Comparison of ENCODE assay signal across 8 mouse cellular contexts in genomic region chr19:9981621-9982020, GRCm38 (mm10). TPM values are rescaled to one million over a fixed set of nuclear protein-coding genes. Genes with fewer than 3 reads are reported as not detected.
DNase-seq lines count a peak whose midpoint lies in the region; ATAC-seq lines count a peak whose summit lies in the region.

No protein-coding gene starts in this region.

- WGBS in embryonic facial prominence, embryonic 13.5 days, result 67% methylated on average over 4 of the region's 4 CpGs
- 67% methylated on average over 4 of the region's 4 CpGs for WGBS in intestine, embryonic 15.5 days

- DNase-seq in layer of hippocampus, adult 11-12 months (ENCODE audit: low spot score), result peak; percentile 15
- DNase-seq in layer of hippocampus, postnatal 10 days (ENCODE audit: low spot score in 2 of 2), result no peak
- DNase-seq in neural tube, embryonic 10.5 days (ENCODE audit: extremely low spot score, low spot score), result peak; percentile 23
- no peak for DNase-seq in embryo, embryonic 10.5 days (ENCODE audit: low spot score)
- DNase-seq in spleen, adult 18-20 months, result no peak
- no peak for DNase-seq in right cerebral cortex, adult 18-20 months

- H3K27me3 ChIP-seq in embryonic facial prominence, embryonic 13.5 days, result no peaks in the 10 kb centered on the region
- H3K27me3 ChIP-seq in intestine, embryonic 15.5 days (replicated peaks), result no peaks in the 10 kb centered on the region

- H3K4me1 ChIP-seq in embryonic facial prominence, embryonic 13.5 days, result peaks cover 32% of the 10 kb centered on the region
- peaks cover 24% of the 10 kb centered on the region for H3K4me1 ChIP-seq in intestine, embryonic 15.5 days (replicated peaks)

- peak overlapping the region; percentile 93 for H3K4me2 ChIP-seq in embryonic facial prominence, embryonic 13.5 days
- H3K4me2 ChIP-seq in intestine, embryonic 15.5 days (replicated peaks), result peak overlapping the region; percentile 74

- H3K4me3 ChIP-seq in embryonic facial prominence, embryonic 13.5 days, result peak overlapping the region; percentile 93
- H3K4me3 ChIP-seq in intestine, embryonic 15.5 days (replicated peaks), result peak overlapping the region; percentile 83; the same call in 1 of the 2 replicates

- peak overlapping the region; percentile 94 for H3K9ac ChIP-seq in embryonic facial prominence, embryonic 13.5 days
- peak overlapping the region; percentile 55 for H3K9ac ChIP-seq in intestine, embryonic 15.5 days

- ATAC-seq in embryonic facial prominence, embryonic 13.5 days (ENCODE audit: insufficient number of reproducible peaks, insufficient read depth, low FRiP score, low TSS enrichment, low read depth), result no peak
- ATAC-seq in intestine, embryonic 15.5 days, result no peak

- H3K27ac ChIP-seq in embryonic facial prominence, embryonic 13.5 days, result peak overlapping the region; percentile 98
- peak overlapping the region; percentile 96 for H3K27ac ChIP-seq in intestine, embryonic 15.5 days

- peaks cover 27% of the 10 kb centered on the region for H3K36me3 ChIP-seq in embryonic facial prominence, embryonic 13.5 days
- peaks cover 15% of the 10 kb centered on the region; the same call in 1 of the 2 replicates for H3K36me3 ChIP-seq in intestine, embryonic 15.5 days

- H3K9me3 ChIP-seq in embryonic facial prominence, embryonic 13.5 days, result no peaks in the 10 kb centered on the region
- no peaks in the 10 kb centered on the region for H3K9me3 ChIP-seq in intestine, embryonic 15.5 days

RNA-seq across cellular contexts. Expression of gene Fth1, which starts 1.2 kb away (rescaled TPM):
- total RNA-seq in layer of hippocampus, postnatal 10 days (2021), result 1,000 to 10,000 TPM; 2,066 to 2,109 TPM
- 1,553 and 1,793 TPM in 2 replicates for polyA plus RNA-seq in embryonic facial prominence, embryonic 13.5 days (2015; fragmentation: Nextera tagmentation; extraction: Ambion mirVana)
- polyA plus RNA-seq in intestine, embryonic 15.5 days (2015; fragmentation: Nextera tagmentation; extraction: Ambion mirVana), result 1,893 and 1,941 TPM in 2 replicates

RNA-seq across cellular contexts. Expression of gene Best1, which starts 19.8 kb away (rescaled TPM):
- total RNA-seq in layer of hippocampus, postnatal 10 days (2021), result 1 to 10 TPM; 1.9 to 3.0 TPM
- polyA plus RNA-seq in embryonic facial prominence, embryonic 13.5 days (2015; fragmentation: Nextera tagmentation; extraction: Ambion mirVana), result 0.73 and 0.98 TPM in 2 replicates
- 0.50 and 0.58 TPM in 2 replicates for polyA plus RNA-seq in intestine, embryonic 15.5 days (2015; fragmentation: Nextera tagmentation; extraction: Ambion mirVana)

RNA-seq across cellular contexts. Expression of gene Rab3il1, which starts 19.8 kb away (rescaled TPM):
- 10 to 100 TPM; 13.9 to 14.5 TPM for total RNA-seq in layer of hippocampus, postnatal 10 days (2021)
- polyA plus RNA-seq in embryonic facial prominence, embryonic 13.5 days (2015; fragmentation: Nextera tagmentation; extraction: Ambion mirVana), result 42.0 and 43.3 TPM in 2 replicates
- 34.7 and 35.0 TPM in 2 replicates for polyA plus RNA-seq in intestine, embryonic 15.5 days (2015; fragmentation: Nextera tagmentation; extraction: Ambion mirVana)

RNA-seq across cellular contexts. Expression of gene Fads3, which starts 59.7 kb away (rescaled TPM):
- total RNA-seq in layer of hippocampus, postnatal 10 days (2021), result 10 to 100 TPM; 49.1 to 54.6 TPM
- 8.6 and 10.0 TPM in 2 replicates for polyA plus RNA-seq in embryonic facial prominence, embryonic 13.5 days (2015; fragmentation: Nextera tagmentation; extraction: Ambion mirVana)
- polyA plus RNA-seq in intestine, embryonic 15.5 days (2015; fragmentation: Nextera tagmentation; extraction: Ambion mirVana), result 15.1 and 16.3 TPM in 2 replicates

Comparison
In these comparisons a context has a peak if more than half of its experiments do, and no peak if none do; other contexts are left out.
1. DNase-seq: peak in layer of hippocampus, adult 11-12 months (single experiment) and neural tube, embryonic 10.5 days (single experiment); none in layer of hippocampus, postnatal 10 days (0 of 2), embryo, embryonic 10.5 days (single experiment), spleen, adult 18-20 months (0 of 2) and right cerebral cortex, adult 18-20 months (single experiment).